Mouse (Mus musculus): Measurements from ENCODE around the gene Clba1. TPM values are rescaled to one million over a fixed set of nuclear protein-coding genes. Genes with fewer than 3 reads are reported as not detected.

Clba1 gene
- total and polyA plus RNA-seq, 3 experiments = 15.2 to 21.4 TPM; not detected in 1

- H3K27ac ChIP-seq (ENCODE audit: control insufficient read depth, low read depth, low read length) = no peak overlapping the region
- peaks cover 54 to 69% of the 10 kb centered on the region in 2 experiments for H3K36me3 ChIP-seq (ENCODE audit: control insufficient read depth in 1 of 2, insufficient read depth in 2 of 2, low read length in 2 of 2)
- no peaks in the 10 kb centered on the region for H3K27me3 ChIP-seq (ENCODE audit: control insufficient read depth in 1 of 2, insufficient read depth in 2 of 2, low read length in 2 of 2)
- TF ChIP-seq GABPA (IDR thresholded peaks at IDR 0.05; ENCODE audit: low read depth, low read length) = no peak
- TF ChIP-seq MYC (IDR thresholded peaks at IDR 0.05; ENCODE audit: low read depth, low read length) = no peak
- TF ChIP-seq CHD1 (IDR thresholded peaks at IDR 0.05; ENCODE audit: low read depth, low read length) = no peak
- TF ChIP-seq MEF2A (IDR thresholded peaks at IDR 0.05; ENCODE audit: extremely low read depth, insufficient replicate concordance, low read depth, low read length, poor library complexity, severe bottlenecking) = no peak
- TF ChIP-seq SMC3 (IDR thresholded peaks at IDR 0.05; ENCODE audit: low read depth, low read length) = no peak
- TF ChIP-seq MAX (IDR thresholded peaks at IDR 0.05; ENCODE audit: low read length) = no peak
- no peak for TF ChIP-seq TCF12 (IDR thresholded peaks at IDR 0.05; ENCODE audit: low read depth, low read length)
- TF ChIP-seq TBP (IDR thresholded peaks at IDR 0.05; ENCODE audit: low read depth, low read length) = no peak
- TF ChIP-seq MYB (IDR thresholded peaks at IDR 0.05; ENCODE audit: low read depth, low read length) = no peak
- no peak for TF ChIP-seq POLR2AphosphoS5 (IDR thresholded peaks at IDR 0.05; ENCODE audit: borderline replicate concordance, low read depth, low read length)
- no peak for TF ChIP-seq NRF1 (IDR thresholded peaks at IDR 0.05; ENCODE audit: insufficient read depth, low read depth, low read length, poor library complexity, severe bottlenecking)
- peaks cover 37 to 55% of the 10 kb centered on the region in 2 experiments for H3K4me1 ChIP-seq (ENCODE audit: control insufficient read depth in 1 of 2, insufficient read depth in 2 of 2, low read length in 2 of 2)
- no peaks in the 10 kb centered on the region for H3K9me3 ChIP-seq (replicated peaks; ENCODE audit: insufficient read depth, low read length)
- H3K4me3 ChIP-seq (ENCODE audit: control insufficient read depth in 1 of 2, insufficient read depth in 1 of 2, low read depth in 2 of 2, low read length in 2 of 2) = no peak overlapping the region
- DNase-seq (ENCODE audit: low read depth, low spot score) = no peak
- H3K79me2 ChIP-seq (ENCODE audit: control insufficient read depth, insufficient read depth, low read length, poor library complexity) = peaks cover 89% of the 10 kb centered on the region
- H3K9ac ChIP-seq (ENCODE audit: control insufficient read depth, low read depth, low read length, poor library complexity, severe bottlenecking) = peak overlapping the region; percentile 93
Observed at GRCm38 (mm10) chr12:112825901-112826300, 17.2 kb downstream of the Clba1 start.

- peaks cover 34 to 63% of the 10 kb centered on the region in 2 experiments for H3K4me1 ChIP-seq (ENCODE audit: control insufficient read depth in 1 of 2, insufficient read depth in 2 of 2, low read length in 2 of 2)
- TF ChIP-seq ZNF384 (IDR thresholded peaks at IDR 0.05; ENCODE audit: low read depth, low read length) (no peak), POLR2A (IDR thresholded peaks at IDR 0.05; ENCODE audit: control insufficient read depth in 1 of 2, insufficient read depth in 1 of 2, low read depth in 1 of 2, low read length in 2 of 2, poor library complexity in 1 of 2) (no peak), ZKSCAN1 (IDR thresholded peaks at IDR 0.05; ENCODE audit: low read depth, low read length) (no peak), ETS1 (IDR thresholded peaks at IDR 0.05; ENCODE audit: low read depth, low read length) (no peak), MXI1 (IDR thresholded peaks at IDR 0.05; ENCODE audit: low read depth, low read length) (no peak), POLR2AphosphoS2 (IDR thresholded peaks at IDR 0.05; ENCODE audit: low read length) (no peak), TBP (IDR thresholded peaks at IDR 0.05; ENCODE audit: low read depth, low read length) (no peak), RCOR1 (IDR thresholded peaks at IDR 0.05; ENCODE audit: low read depth, low read length) (no peak), NRF1 (IDR thresholded peaks at IDR 0.05; ENCODE audit: insufficient read depth, low read depth, low read length, poor library complexity, severe bottlenecking) (no peak), CTCF (IDR thresholded peaks at IDR 0.05 in 2 of 3, conservative IDR thresholded peaks at IDR 0.05 in 1 of 3; ENCODE audit: control insufficient read depth in 1 of 3, insufficient read depth in 1 of 3, low read depth in 2 of 3, low read length in 3 of 3, poor library complexity in 1 of 3, severe bottlenecking in 1 of 3) (no peak), E2F4 (IDR thresholded peaks at IDR 0.05; ENCODE audit: borderline replicate concordance, low read depth, low read length) (no peak), NELFE (IDR thresholded peaks at IDR 0.05; ENCODE audit: low read depth, low read length) (no peak)
- peaks cover 37 to 63% of the 10 kb centered on the region in 2 experiments for H3K36me3 ChIP-seq (ENCODE audit: control insufficient read depth in 1 of 2, insufficient read depth in 2 of 2, low read length in 2 of 2)
- peaks cover 73% of the 10 kb centered on the region for H3K79me2 ChIP-seq (ENCODE audit: control insufficient read depth, insufficient read depth, low read length, poor library complexity)
- DNase-seq (ENCODE audit: low read depth, low spot score) = peak; percentile 97
- no peaks in the 10 kb centered on the region for H3K27me3 ChIP-seq (ENCODE audit: control insufficient read depth in 1 of 2, insufficient read depth in 2 of 2, low read length in 2 of 2)
- no peaks in the 10 kb centered on the region for H3K9me3 ChIP-seq (replicated peaks; ENCODE audit: insufficient read depth, low read length)
- H3K27ac ChIP-seq (ENCODE audit: control insufficient read depth, low read depth, low read length) = peak overlapping the region; percentile 92
- peak overlapping the region; percentile 93 for H3K9ac ChIP-seq (ENCODE audit: control insufficient read depth, low read depth, low read length, poor library complexity, severe bottlenecking)
- peak overlapping the region; percentile 81 to 90 for H3K4me3 ChIP-seq (ENCODE audit: control insufficient read depth in 1 of 2, insufficient read depth in 1 of 2, low read depth in 2 of 2, low read length in 2 of 2)
Observed at GRCm38 (mm10) chr12:112828501-112829243, 19.9 kb downstream of the Clba1 start.

Measured in MEL (cell line).